Mouse (Mus musculus) embryonic fibroblast, embryonic 13.5 days (primary cell): ENCODE results near the gene Ccnb2.

Source experiments
- CTCF ChIP-seq: IDR thresholded peaks from 2 replicates; pipeline ENCODE4 v1.5.1; 2011; ENCODE audit warnings: mild to moderate bottlenecking, control low read depth, low read length, moderate library complexity, borderline replicate concordance; ENCODE audit not compliant: insufficient read depth
- POLR2A ChIP-seq: IDR thresholded peaks from 2 replicates; pipeline ENCODE4 v1.6.1; 2011; ENCODE audit warnings: low read depth, mild to moderate bottlenecking, control low read depth, low read length, moderate library complexity

GRCm38 (mm10) chr9:70365915-70366314 is 55.4 kb downstream of the Ccnb2 start:
- TF ChIP-seq CTCF (no peak), POLR2A (no peak)
